Mouse (Mus musculus) hindbrain, postnatal 0 days (tissue): ENCODE data around the gene Aarsd1. TPM values are rescaled to one million over a fixed set of nuclear protein-coding genes. Genes with fewer than 3 reads are reported as not detected.
"Not testable (repeated sequence)": the region's sequence is repeated elsewhere in the genome, so short reads cannot be mapped to it uniquely, and the experiment has no call there.

Experiments
- ATAC-seq: fragments of 200-750 bp; cut with Nextera tagmentation; 2 replicates; pipeline ENCODE4 v1.8.0; 2017; ENCODE audit warnings: mild to moderate bottlenecking, moderate TSS enrichment, moderate library complexity
- DNase-seq: peaks from one replicate; pipeline ENCODE4 v3.0.0-alpha.2; 2015; ENCODE audit warnings: low spot score
- H3K27ac ChIP-seq: fragments of 300-500 bp; sonication (generic); 2 replicates; pipeline ENCODE4 v1.5.1; 2014; ENCODE audit warnings: mild to moderate bottlenecking
- H3K27me3 ChIP-seq: fragments of 300-500 bp; sonication (generic); 2 replicates; pipeline ENCODE4 v1.6.1; 2014; ENCODE audit warnings: low read length, mixed read lengths; ENCODE audit not compliant: insufficient read depth
- H3K36me3 ChIP-seq: fragments of 300-500 bp; sonication (generic); 2 replicates; pipeline ENCODE4 v1.6.1; 2014; ENCODE audit warnings: low read length, mixed read lengths; ENCODE audit not compliant: insufficient read depth
- H3K4me1 ChIP-seq: fragments of 300-500 bp; sonication (generic); 2 replicates; pipeline ENCODE4 v1.6.1; 2014; ENCODE audit warnings: antibody characterized with exemption, low read length, mixed read lengths; ENCODE audit not compliant: insufficient read depth
- H3K4me2 ChIP-seq: fragments of 300-500 bp; sonication (generic); 2 replicates; pipeline ENCODE4 v1.6.1; 2014; ENCODE audit warnings: low read depth, mild to moderate bottlenecking, low read length, moderate library complexity, mixed read lengths
- H3K4me3 ChIP-seq: fragments of 300-500 bp; sonication (generic); 2 replicates; pipeline ENCODE4 v1.5.1; 2014; ENCODE audit warnings: low read length
- H3K9ac ChIP-seq: fragments of 300-500 bp; sonication (generic); replicated peaks from 2 replicates; pipeline ENCODE4 v1.6.1; 2014; ENCODE audit warnings: mild to moderate bottlenecking, low read length, moderate library complexity, mixed read lengths
- H3K9me3 ChIP-seq: fragments of 300-500 bp; sonication (generic); 2 replicates; pipeline ENCODE4 v1.6.1; 2016; ENCODE audit warnings: low read length, mixed read lengths
- CTCF ChIP-seq: IDR thresholded peaks from 2 replicates; pipeline ENCODE4 v1.5.1; 2016; ENCODE audit warnings: antibody characterized with exemption, control low read depth, low read depth
- WGBS: fragments of 180-500 bp; shearing (Covaris S2); extraction: QIAGEN DNeasy Blood & Tissue Kit; methylation state at CpG from one replicate; pipeline ENCODE4 v1.1.7; 2014; 5-methylcytosine and 5-hydroxymethylcytosine counted together
- polyA plus RNA-seq: library from polyadenylated mRNA; unstranded; fragments of >200 nt; fragmentation: Nextera tagmentation; extraction: Ambion mirVana; gene quantifications from 2 replicates; pipeline ENCODE4 v1.2.1, GENCODE M21; 2015
- total RNA-seq: library from RNA; depleted of rRNA; stranded (reverse); fragments of >200 nt; gene quantifications from 2 replicates; pipeline ENCODE4 v1.2.3, GENCODE M21; 2014

Gene Aarsd1
- total and polyA plus RNA-seq, 2 experiments from 2014 or later, result 62.5 to 89.9 TPM

GRCm38 (mm10) chr11:101454702-101455101, 37.3 kb upstream of the Aarsd1 start:
- Histone ChIP-seq H3K27ac (peak overlapping the region; percentile 51), H3K36me3 (peaks cover 28% of the 10 kb centered on the region), H3K4me1 (0 out of 2 replicates have a peak, but pooled peaks cover 4% of the 10 kb centered on the region), H3K4me2 (no peak overlapping the region), H3K27me3 (no peaks in the 10 kb centered on the region), H3K9ac (no peak overlapping the region), H3K9me3 (no peaks in the 10 kb centered on the region), H3K4me3 (no peak overlapping the region)
- TF ChIP-seq CTCF, result no peak
- WGBS, result 18% methylated on average over 6 of the region's 6 CpGs
- DNase-seq, result peak; percentile 64
- peak; percentile 65 for ATAC-seq

- Histone ChIP-seq H3K27ac (no peak overlapping the region), H3K27me3 (no peaks in the 10 kb centered on the region), H3K36me3 (0 out of 2 replicates have a peak, but pooled peaks cover 5% of the 10 kb centered on the region), H3K9ac (no peak overlapping the region), H3K9me3 (no peaks in the 10 kb centered on the region), H3K4me3 (no peak overlapping the region), H3K4me2 (no peak overlapping the region), H3K4me1 (0 out of 2 replicates have a peak, but pooled peaks cover 4% of the 10 kb centered on the region)
- TF ChIP-seq CTCF, result no peak
- ATAC-seq, result no peak
- DNase-seq, result no peak
- WGBS, result 74% methylated on average over 10 of the region's 10 CpGs
Measured at GRCm38 (mm10) chr11:101452093-101452774, 34.8 kb upstream of the Aarsd1 start.

GRCm38 (mm10) chr11:101451536-101451935, 34.1 kb upstream of the Aarsd1 start:
- no peak for ATAC-seq
- WGBS, result 94% methylated on average over 10 of the region's 10 CpGs
- Histone ChIP-seq H3K27me3 (no peaks in the 10 kb centered on the region), H3K4me3 (no peak overlapping the region), H3K9me3 (no peaks in the 10 kb centered on the region), H3K4me2 (no peak overlapping the region), H3K4me1 (0 out of 2 replicates have a peak, but pooled peaks cover 4% of the 10 kb centered on the region), H3K36me3 (no peaks in the 10 kb centered on the region), H3K27ac (no peak overlapping the region), H3K9ac (no peak overlapping the region)
- no peak for TF ChIP-seq CTCF
- no peak for DNase-seq

- peak; percentile 22 for TF ChIP-seq CTCF
- Histone ChIP-seq H3K9ac (no peak overlapping the region), H3K4me3 (no peak overlapping the region), H3K4me2 (no peak overlapping the region), H3K4me1 (0 out of 2 replicates have a peak, but pooled peaks cover 4% of the 10 kb centered on the region), H3K27me3 (no peaks in the 10 kb centered on the region), H3K9me3 (no peaks in the 10 kb centered on the region), H3K27ac (no peak overlapping the region), H3K36me3 (no peaks in the 10 kb centered on the region)
- no peak for ATAC-seq
- no peak for DNase-seq
- WGBS, result 79% methylated on average over 3 of the region's 3 CpGs
Measured at GRCm38 (mm10) chr11:101450394-101450793, 33.0 kb upstream of the Aarsd1 start.

GRCm38 (mm10) chr11:101449596-101449995, 32.2 kb upstream of the Aarsd1 start:
- not testable (repeated sequence) for H3K4me2 ChIP-seq, ATAC-seq, H3K4me3 ChIP-seq, H3K36me3 ChIP-seq, H3K27me3 ChIP-seq, H3K4me1 ChIP-seq, H3K9ac ChIP-seq, H3K9me3 ChIP-seq, DNase-seq, H3K27ac ChIP-seq
- WGBS, result 90% methylated on average over 4 of the region's 4 CpGs

GRCm38 (mm10) chr11:101448899-101449298, 31.5 kb upstream of the Aarsd1 start:
- Histone ChIP-seq H3K27ac (no peak overlapping the region), H3K4me2 (peak overlapping the region; percentile 35), H3K36me3 (peaks cover 13% of the 10 kb centered on the region), H3K9ac (no peak overlapping the region), H3K27me3 (no peaks in the 10 kb centered on the region), H3K4me3 (0 out of 2 replicates have a peak overlapping the region, but pooled peaks have one; percentile 18), H3K4me1 (no peaks in the 10 kb centered on the region), H3K9me3 (no peaks in the 10 kb centered on the region)
- ATAC-seq (no peak), DNase-seq (no peak)
- WGBS, result 87% methylated on average over 4 of the region's 4 CpGs
- TF ChIP-seq CTCF, result no peak

GRCm38 (mm10) chr11:101448274-101448746, 30.9 kb upstream of the Aarsd1 start, which contains the start of gene Ifi35:
TSS of gene Ifi35 (plus strand) at chr11:101448407.
- Histone ChIP-seq H3K9me3 (no peaks in the 10 kb centered on the region), H3K4me1 (no peaks in the 10 kb centered on the region), H3K36me3 (peaks cover 18% of the 10 kb centered on the region), H3K9ac (peak within 1 kb of the TSS; percentile 18; the same call in 1 of the 2 replicates), H3K27me3 (no peaks in the 10 kb centered on the region), H3K27ac (no peak within 1 kb of the TSS), H3K4me3 (peak within 1 kb of the TSS; percentile 18; the same call in 1 of the 2 replicates), H3K4me2 (peak within 1 kb of the TSS; percentile 35)
- 38% methylated on average over 10 of the region's 10 CpGs for WGBS
- ATAC-seq (no peak), DNase-seq (no peak)
- no peak for TF ChIP-seq CTCF
